Mouse (Mus musculus) ES-Bruce4 (cell line): ENCODE data around the gene Dand5.

Experiments
- CTCF ChIP-seq: IDR thresholded peaks from one replicate; pipeline ENCODE4 v1.8.1; 2011; ENCODE audit warnings: low read depth, low read length
- POLR2A ChIP-seq: IDR thresholded peaks from one replicate; pipeline ENCODE4 v1.8.1; 2011; ENCODE audit warnings: low read length; ENCODE audit not compliant: insufficient read depth

DNA sequence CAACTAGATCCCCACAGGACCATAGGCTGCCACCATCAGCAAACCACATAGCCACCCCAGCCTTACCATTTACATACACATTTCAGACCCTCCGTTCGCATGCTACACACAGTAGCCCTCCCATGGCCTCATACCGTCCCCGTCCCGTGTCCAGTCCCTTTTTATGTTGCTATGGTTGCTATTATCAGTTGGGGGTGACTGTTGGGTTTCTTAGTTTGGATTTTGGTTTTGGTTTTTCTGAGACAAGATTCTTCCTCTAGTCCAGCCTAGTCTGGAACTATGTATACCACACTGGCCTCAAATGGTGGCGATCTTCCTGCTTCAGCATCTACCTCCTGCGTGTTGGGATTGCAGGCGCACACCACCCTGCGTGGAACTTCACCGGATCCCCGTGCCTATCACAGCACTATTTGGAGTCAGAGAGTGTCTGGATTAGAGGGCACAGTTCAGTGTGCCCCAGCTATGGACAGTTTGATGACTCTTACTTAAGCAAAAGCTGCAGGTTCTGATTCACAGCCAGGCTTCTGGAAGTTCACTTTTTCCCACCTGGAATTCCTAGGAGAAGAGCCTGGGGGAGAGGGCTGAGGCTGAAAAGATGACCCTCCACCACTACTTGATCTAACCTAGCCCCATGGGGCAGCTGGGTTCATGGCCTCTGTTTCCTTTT is 35.7 kb downstream of the Dand5 start:
- TF ChIP-seq POLR2A (no peak), CTCF (no peak)
